Mouse (Mus musculus) spleen, adult 2 months (tissue): Measurements from ENCODE around the gene Scarf2.

Experiments
- CTCF ChIP-seq: fragments of 200-500 bp; IDR thresholded peaks from 2 replicates; pipeline ENCODE4 v1.5.1; 2011; ENCODE audit warnings: mild to moderate bottlenecking, inconsistent platforms; ENCODE audit not compliant: insufficient read depth, insufficient read length, insufficient replicate concordance; ENCODE audit errors: extremely low read depth
- POLR2A ChIP-seq: fragments of 200-500 bp; IDR thresholded peaks from 2 replicates; pipeline ENCODE4 v1.6.1; 2011; ENCODE audit warnings: low read depth, low read length, inconsistent platforms

DNA sequence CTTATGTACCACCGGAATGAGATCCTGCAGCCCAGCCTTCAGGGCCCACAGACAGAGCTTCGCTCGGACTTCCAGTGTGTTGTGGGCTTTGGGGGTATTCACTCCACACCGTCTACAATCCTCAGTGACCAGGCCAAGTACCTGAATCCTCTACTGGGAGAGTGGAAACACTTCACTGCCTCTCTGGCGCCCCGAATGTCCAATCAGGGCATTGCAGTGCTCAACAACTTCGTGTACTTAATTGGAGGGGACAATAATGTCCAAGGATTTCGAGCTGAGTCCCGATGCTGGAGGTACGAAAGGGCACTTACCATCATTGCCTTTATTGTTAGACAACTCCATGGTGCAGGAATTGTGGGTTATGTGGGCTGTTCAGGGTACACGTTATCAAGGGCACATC, 20.3 kb upstream of the Scarf2 start:
- TF ChIP-seq CTCF (no peak), POLR2A (no peak)
